Mouse (Mus musculus) left cerebral cortex, adult 8-10 months (tissue): Measurements from ENCODE around the gene AI467606. TPM values are rescaled to one million over a fixed set of nuclear protein-coding genes. Genes with fewer than 3 reads are reported as not detected.
A peak's percentile ranks its signal among the peaks of the same experiment; 100 is the strongest.

Experiments
- DNase-seq, 2 experiments: peaks; one replicate each; pipeline ENCODE4 v3.0.0; 2022; ENCODE audit warnings: low spot score in 2 of 2
- microRNA-seq, 2 experiments: library from miRNA; unstranded; fragments of <30 nt; microRNA quantifications; one replicate each; pipeline ENCODE4 v1.2.0; 2022
- total RNA-seq, 4 experiments: library from RNA; stranded (reverse); gene quantifications; 2 replicates each; pipeline ENCODE4 v1.2.4; 2022

AI467606 gene
- total RNA-seq, 4 experiments from 2014 or later = 0.97 to 2.6 (median 1.7) TPM

- no peak for DNase-seq
Observed at GRCm38 (mm10) chr7:127121061-127121910, 30.1 kb downstream of the AI467606 start.

- DNase-seq = no peak
Observed at GRCm38 (mm10) chr7:127121911-127122270, 30.7 kb downstream of the AI467606 start, which contains the start of gene Qprt. Qprt (minus strand) TSS chr7:127122226.

- peak in 1 of 2 experiments; percentile 73 for DNase-seq
Observed at GRCm38 (mm10) chr7:127129638-127130037, 38.5 kb downstream of the AI467606 start.

- DNase-seq = no peak
Observed at GRCm38 (mm10) chr7:127133125-127133524, 42.0 kb downstream of the AI467606 start.

- no peak for DNase-seq
Observed at GRCm38 (mm10) chr7:127134821-127135447, 43.8 kb downstream of the AI467606 start.

GRCm38 (mm10) chr7:127136181-127137071 lies 45.3 kb downstream of the AI467606 start:
- no peak for DNase-seq

GRCm38 (mm10) chr7:127137262-127138017 lies 46.3 kb downstream of the AI467606 start, which contains the start of gene Spn:
Spn (minus strand) TSS chr7:127137823.
- no peak for DNase-seq

GRCm38 (mm10) chr7:127139100-127139499 lies 47.9 kb downstream of the AI467606 start:
- DNase-seq = no peak

GRCm38 (mm10) chr7:127139562-127139961 lies 48.4 kb downstream of the AI467606 start:
- no peak for DNase-seq

- DNase-seq = no peak
Observed at GRCm38 (mm10) chr7:127140623-127141404, 49.7 kb downstream of the AI467606 start.

GRCm38 (mm10) chr7:127142214-127142613 lies 51.1 kb downstream of the AI467606 start:
- no peak for DNase-seq

GRCm38 (mm10) chr7:127142666-127143065 lies 51.5 kb downstream of the AI467606 start:
- no peak for DNase-seq

Small RNAs within 50 kb of the gene (microRNA-seq; reads per million reads assigned to microRNA genes)
- 0 reads per million in 2 experiments for gene Gm44343

Other genes starting within 250 kb of the AI467606 start
- 10 to 100 TPM; 45.6 to 57.5 (median 53.5) TPM for gene Doc2a, start 243.9 kb upstream of the AI467606 start, total RNA-seq
- 10 to 100 TPM; 32.6 to 47.7 (median 40.7) TPM for gene Hirip3, start 229.4 kb upstream of the AI467606 start, total RNA-seq
- 10 to 100 TPM; 48.0 to 61.8 (median 51.8) TPM for gene Ino80e, start 229.0 kb upstream of the AI467606 start, total RNA-seq
- gene Taok2, start 206.7 kb upstream of the AI467606 start, total RNA-seq = 100 to 1,000 TPM; 146 to 153 (median 152) TPM
- 10 to 100 TPM; 20.8 to 25.4 (median 22.8) TPM for gene Tmem219, start 168.4 kb upstream of the AI467606 start, total RNA-seq
- 100 to 1,000 TPM; 153 to 158 (median 156) TPM for gene Kctd13, start 162.5 kb upstream of the AI467606 start, total RNA-seq
- 10 to 100 TPM; 44.4 to 53.4 (median 50.5) TPM for gene Asphd1, start 141.8 kb upstream of the AI467606 start, total RNA-seq
- 100 to 1,000 TPM; 419 to 434 (median 424) TPM for gene Sez6l2, start 140.8 kb upstream of the AI467606 start, total RNA-seq
- 100 to 1,000 TPM; 175 to 183 (median 179) TPM for gene Cdipt, start 115.4 kb upstream of the AI467606 start, total RNA-seq
- gene Cdiptos, start 115.3 kb upstream of the AI467606 start, total RNA-seq = under 1 TPM in 1 of 4 experiments, not detected in 3; 0.61 TPM
- gene Mvp, start 76.7 kb upstream of the AI467606 start, total RNA-seq = 10 to 100 TPM; 10.9 to 12.6 (median 12.0) TPM
- 1 to 10 TPM in 1 of 4 experiments, not detected in 3; 2.5 TPM for gene Pagr1b, start 74.9 kb upstream of the AI467606 start, total RNA-seq
- 10 to 100 TPM; 13.2 to 34.8 (median 28.4) TPM for gene Pagr1a, start 74.0 kb upstream of the AI467606 start, total RNA-seq
- 10 to 100 TPM; 35.5 to 49.5 (median 45.3) TPM for gene Gm42742, start 70.3 kb upstream of the AI467606 start, total RNA-seq
- gene Prrt2, start 70.1 kb upstream of the AI467606 start, total RNA-seq = 100 to 1,000 TPM; 191 to 225 (median 213) TPM
- gene Maz, start 64.3 kb upstream of the AI467606 start, total RNA-seq = 100 to 1,000 TPM; 167 to 197 (median 191) TPM
- 1 to 10 TPM; 2.3 to 7.1 (median 5.3) TPM for gene Kif22, start 48.9 kb upstream of the AI467606 start, total RNA-seq
- gene Zg16, start 4.0 kb upstream of the AI467606 start, total RNA-seq = not detected
- under 1 TPM in 3 of 4 experiments, not detected in 1; 0.19 to 0.50 (median 0.28) TPM for gene Qprt, start 30.9 kb downstream of the AI467606 start, total RNA-seq
- gene Spn, start 46.5 kb downstream of the AI467606 start, total RNA-seq = under 1 TPM in 3 of 4 experiments, not detected in 1; 0.09 to 0.30 (median 0.13) TPM
- 100 to 1,000 TPM in 2 of 4 experiments, 10 to 100 TPM in 2; 89.7 to 111 (median 98.2) TPM for gene Cd2bp2, start 104.7 kb downstream of the AI467606 start, total RNA-seq
- gene Tbc1d10b, start 117.1 kb downstream of the AI467606 start, total RNA-seq = 100 to 1,000 TPM in 2 of 4 experiments, 10 to 100 TPM in 2; 89.4 to 105 (median 96.9) TPM
- 10 to 100 TPM in 2 of 4 experiments, 1 to 10 TPM in 2; 1.9 to 21.6 (median 9.2) TPM for gene Mylpf, start 117.5 kb downstream of the AI467606 start, total RNA-seq
- gene Zfp553, start 141.7 kb downstream of the AI467606 start, total RNA-seq = 10 to 100 TPM; 18.2 to 21.2 (median 21.0) TPM
- gene Sept1, start 141.8 kb downstream of the AI467606 start, total RNA-seq = 1 to 10 TPM; 3.1 to 7.1 (median 5.4) TPM
- gene Zfp771, start 152.9 kb downstream of the AI467606 start, total RNA-seq = 10 to 100 TPM; 49.5 to 55.5 (median 53.6) TPM
- gene Dctpp1, start 169.3 kb downstream of the AI467606 start, total RNA-seq = 10 to 100 TPM; 24.3 to 28.3 (median 26.0) TPM
- 10 to 100 TPM; 36.1 to 40.8 (median 38.1) TPM for gene Sephs2, start 182.7 kb downstream of the AI467606 start, total RNA-seq
- gene Itgal, start 204.9 kb downstream of the AI467606 start, total RNA-seq = under 1 TPM; 0.44 to 0.91 (median 0.83) TPM